Mouse (Mus musculus) hindbrain, embryonic 11.5 days (tissue): ENCODE data around the gene Wdr63. TPM values are rescaled to one million over a fixed set of nuclear protein-coding genes. Genes with fewer than 3 reads are reported as not detected.

ENCODE experiments used
- ATAC-seq: fragments of 200-750 bp; cut with Nextera tagmentation; 2 replicates; pipeline ENCODE4 v1.8.0; 2017; ENCODE audit warnings: mild to moderate bottlenecking, moderate TSS enrichment, moderate library complexity; ENCODE audit not compliant: low FRiP score
- DNase-seq: peaks from one replicate; pipeline ENCODE4 v3.0.0-alpha.2; 2015; ENCODE audit warnings: low spot score
- H3K27ac ChIP-seq: fragments of 300-500 bp; sonication (generic); 2 replicates; pipeline ENCODE4 v1.5.1; 2014; ENCODE audit warnings: mild to moderate bottlenecking, low read depth, low read length
- H3K27me3 ChIP-seq: fragments of 300-500 bp; sonication (generic); 2 replicates; pipeline ENCODE4 v1.6.1; 2014; ENCODE audit warnings: mild to moderate bottlenecking, low read length, moderate library complexity, mixed read lengths; ENCODE audit not compliant: control insufficient read depth, insufficient read depth
- H3K36me3 ChIP-seq: fragments of 300-500 bp; sonication (generic); 2 replicates; pipeline ENCODE4 v1.6.1; 2014; ENCODE audit warnings: mild to moderate bottlenecking, low read length, moderate library complexity, mixed read lengths; ENCODE audit not compliant: control insufficient read depth, insufficient read depth
- H3K4me1 ChIP-seq: fragments of 300-500 bp; sonication (generic); replicated peaks from 2 replicates; pipeline ENCODE4 v1.6.1; 2014; ENCODE audit warnings: low read length, mixed read lengths; ENCODE audit not compliant: control insufficient read depth, insufficient read depth
- H3K4me2 ChIP-seq: fragments of 300-500 bp; sonication (generic); replicated peaks from 2 replicates; pipeline ENCODE4 v1.6.1; 2014; ENCODE audit warnings: mild to moderate bottlenecking, low read depth, low read length
- H3K4me3 ChIP-seq: fragments of 300-500 bp; sonication (generic); 2 replicates; pipeline ENCODE4 v1.5.1; 2014; ENCODE audit warnings: low read depth, low read length
- H3K9ac ChIP-seq: fragments of 300-500 bp; sonication (generic); 2 replicates; pipeline ENCODE4 v1.6.1; 2014; ENCODE audit warnings: low read depth, low read length
- H3K9me3 ChIP-seq: fragments of 300-500 bp; sonication (generic); 2 replicates; pipeline ENCODE4 v1.6.1; 2016; ENCODE audit warnings: low read length; ENCODE audit not compliant: control insufficient read depth
- WGBS: fragments of 180-500 bp; shearing (Covaris S2); extraction: QIAGEN DNeasy Blood & Tissue Kit; methylation state at CpG from one replicate; pipeline ENCODE4 v1.1.7; 2014; 5-methylcytosine and 5-hydroxymethylcytosine counted together
- polyA plus RNA-seq: library from polyadenylated mRNA; unstranded; fragments of >200 nt; fragmentation: Nextera tagmentation; extraction: Ambion mirVana; gene quantifications from 2 replicates; pipeline ENCODE4 v1.2.1, GENCODE M21; 2014

The Wdr63 gene
- polyA plus RNA-seq, 1 experiment from 2014 or later, result 1.0 TPM

DNA sequence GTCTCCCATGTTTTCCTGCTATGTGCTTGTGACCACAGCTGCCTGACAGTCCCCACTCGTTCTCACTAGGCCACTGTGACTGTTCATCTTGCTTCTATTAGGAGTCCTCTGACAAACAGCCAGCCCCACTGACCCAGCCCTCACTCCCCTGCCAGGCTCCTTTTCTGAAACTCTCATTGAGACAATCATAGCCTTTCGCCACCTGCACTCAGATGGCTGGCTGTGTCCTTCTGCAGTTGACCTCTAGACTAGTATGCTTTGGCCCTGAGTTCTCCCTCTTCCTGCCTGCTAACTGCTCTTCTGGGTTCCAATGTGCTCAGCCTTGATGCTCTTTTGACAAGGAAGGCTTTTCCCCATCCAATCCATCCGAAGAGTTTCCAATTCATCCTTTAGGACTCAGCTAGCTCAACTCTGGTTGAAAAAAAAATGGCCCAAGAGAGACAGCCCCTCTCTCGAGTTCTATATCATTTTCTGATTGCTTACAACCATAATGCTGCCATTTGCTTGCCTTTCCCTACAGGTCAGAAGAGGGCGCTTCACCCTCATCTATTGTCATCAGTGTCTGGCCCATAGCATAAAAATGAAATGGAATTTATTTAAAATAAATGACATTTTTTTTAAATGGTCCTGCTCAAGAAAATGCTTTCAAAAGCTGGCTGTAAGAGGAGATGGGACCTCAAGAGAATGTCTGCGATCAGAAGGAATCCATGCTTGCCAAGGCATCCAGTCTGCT is 54.7 kb downstream of the Wdr63 start:
- 70% methylated on average over 6 of the region's 6 CpGs for WGBS

GRCm38 (mm10) chr3:146051277-146052007 is 56.5 kb downstream of the Wdr63 start:
- peak; percentile 38 for DNase-seq
- H3K9ac ChIP-seq, result no peak overlapping the region
- no peaks in the 10 kb centered on the region for H3K9me3 ChIP-seq
- WGBS, result 65% methylated on average over 11 of the region's 11 CpGs
- no peaks in the 10 kb centered on the region for H3K36me3 ChIP-seq
- no peaks in the 10 kb centered on the region for H3K27me3 ChIP-seq
- no peak overlapping the region for H3K4me3 ChIP-seq
- ATAC-seq, result peak; percentile 67
- no peak overlapping the region for H3K27ac ChIP-seq
- H3K4me1 ChIP-seq, result no peaks in the 10 kb centered on the region
- H3K4me2 ChIP-seq, result no peak overlapping the region

More for the DNA sequence above, 54.7 kb downstream of the Wdr63 start:
- Histone ChIP-seq H3K4me1 (no peaks in the 10 kb centered on the region), H3K27ac (no peak overlapping the region), H3K4me2 (no peak overlapping the region), H3K9me3 (no peaks in the 10 kb centered on the region), H3K27me3 (no peaks in the 10 kb centered on the region), H3K36me3 (no peaks in the 10 kb centered on the region), H3K9ac (no peak overlapping the region), H3K4me3 (no peak overlapping the region)
- no peak for ATAC-seq
- no peak for DNase-seq

DNA sequence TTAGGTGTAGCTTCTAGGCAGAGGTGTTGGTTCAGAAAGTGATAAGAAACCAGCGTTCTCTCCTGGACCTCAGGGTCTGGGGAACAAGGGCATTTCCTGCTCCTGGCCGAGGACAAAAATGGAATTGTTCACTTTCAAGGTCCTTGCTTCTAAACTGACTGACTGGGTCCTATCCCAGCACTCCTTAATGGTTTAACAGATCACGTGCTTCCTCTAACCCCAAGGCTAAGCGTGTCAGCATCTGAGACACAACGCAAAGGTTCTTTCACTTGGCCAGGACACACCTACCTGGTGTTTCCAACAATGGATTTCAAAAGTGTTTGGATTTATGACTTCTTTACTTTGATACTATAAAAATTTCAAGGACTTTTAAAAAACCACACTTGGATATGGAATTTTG is 58.0 kb downstream of the Wdr63 start:
- Histone ChIP-seq H3K4me2 (no peak overlapping the region), H3K9ac (no peak overlapping the region), H3K27ac (no peak overlapping the region), H3K9me3 (no peaks in the 10 kb centered on the region), H3K4me3 (no peak overlapping the region), H3K4me1 (no peaks in the 10 kb centered on the region), H3K36me3 (no peaks in the 10 kb centered on the region), H3K27me3 (no peaks in the 10 kb centered on the region)
- DNase-seq, result no peak
- 87% methylated on average over 5 of the region's 5 CpGs for WGBS
- no peak for ATAC-seq

GRCm38 (mm10) chr3:146047704-146048207 is 60.2 kb downstream of the Wdr63 start:
- H3K27ac ChIP-seq, result no peak overlapping the region
- 30% methylated on average over 15 of the region's 15 CpGs for WGBS
- no peak overlapping the region for H3K4me3 ChIP-seq
- DNase-seq (peak; percentile 42), ATAC-seq (no peak)
- H3K4me1 ChIP-seq, result no peaks in the 10 kb centered on the region
- no peaks in the 10 kb centered on the region for H3K36me3 ChIP-seq
- H3K4me2 ChIP-seq, result no peak overlapping the region
- no peaks in the 10 kb centered on the region for H3K27me3 ChIP-seq
- H3K9me3 ChIP-seq, result no peaks in the 10 kb centered on the region
- no peak overlapping the region for H3K9ac ChIP-seq

- WGBS, result 83% methylated on average over 11 of the region's 11 CpGs
- H3K27me3 ChIP-seq, result no peaks in the 10 kb centered on the region
Measured at GRCm38 (mm10) chr3:146046076-146046475, 61.9 kb downstream of the Wdr63 start.

DNA sequence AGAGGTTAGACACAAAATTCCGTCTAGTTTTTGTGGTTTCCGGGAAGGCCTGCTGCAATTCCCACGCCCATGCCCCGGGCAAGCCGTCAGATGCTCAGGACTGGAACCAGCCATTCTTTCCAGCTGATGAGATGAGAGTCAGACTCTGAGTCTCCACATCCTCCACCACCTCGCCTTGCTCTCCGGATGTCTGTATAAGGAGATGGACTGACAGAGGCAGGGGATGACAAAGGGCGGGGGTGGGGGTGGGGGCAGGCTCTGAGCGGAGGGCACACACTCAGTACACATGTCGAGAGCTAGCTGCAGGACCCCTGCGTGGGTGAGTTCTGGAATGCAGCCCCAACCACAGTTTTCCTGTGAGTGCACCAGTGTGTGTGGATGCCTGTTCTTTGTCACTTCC is 63.0 kb downstream of the Wdr63 start:
- no peaks in the 10 kb centered on the region for H3K9me3 ChIP-seq
- no peaks in the 10 kb centered on the region for H3K27me3 ChIP-seq
- DNase-seq (no peak), ATAC-seq (0 out of 2 replicates have a peak, but pooled peaks have one; percentile 33)
- no peak overlapping the region for H3K27ac ChIP-seq
- no peak overlapping the region for H3K4me2 ChIP-seq
- no peak overlapping the region for H3K4me3 ChIP-seq
- 46% methylated on average over 11 of the region's 11 CpGs for WGBS
- H3K4me1 ChIP-seq, result no peaks in the 10 kb centered on the region
- no peak overlapping the region for H3K9ac ChIP-seq
- H3K36me3 ChIP-seq, result no peaks in the 10 kb centered on the region

More at GRCm38 (mm10) chr3:146046076-146046475, 61.9 kb downstream of the Wdr63 start:
- DNase-seq (no peak), ATAC-seq (no peak)
- Histone ChIP-seq H3K4me1 (no peaks in the 10 kb centered on the region), H3K4me2 (no peak overlapping the region), H3K27ac (no peak overlapping the region), H3K9ac (no peak overlapping the region), H3K4me3 (no peak overlapping the region), H3K9me3 (no peaks in the 10 kb centered on the region), H3K36me3 (no peaks in the 10 kb centered on the region)

DNA sequence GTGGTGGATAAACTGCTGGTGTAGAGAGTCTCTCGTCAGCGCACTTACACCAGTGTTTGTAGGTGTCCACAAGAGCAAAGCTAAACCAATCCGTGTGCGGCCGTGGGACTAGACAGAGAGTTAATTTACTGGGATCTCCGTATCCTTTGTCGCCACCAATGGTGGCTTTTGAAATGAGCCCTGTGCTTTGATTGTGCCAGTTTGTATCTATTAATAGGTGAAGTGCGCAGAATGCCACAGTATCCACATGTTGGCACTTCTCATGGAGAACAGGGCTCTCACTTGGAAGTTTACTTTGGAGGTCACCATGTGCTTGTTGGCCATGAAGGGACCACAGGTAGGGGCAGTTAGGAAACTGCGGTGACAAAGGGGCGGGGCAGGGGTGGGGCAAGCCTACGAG is 66.5 kb downstream of the Wdr63 start:
- H3K27ac ChIP-seq, result no peak overlapping the region
- ATAC-seq, result no peak

DNA sequence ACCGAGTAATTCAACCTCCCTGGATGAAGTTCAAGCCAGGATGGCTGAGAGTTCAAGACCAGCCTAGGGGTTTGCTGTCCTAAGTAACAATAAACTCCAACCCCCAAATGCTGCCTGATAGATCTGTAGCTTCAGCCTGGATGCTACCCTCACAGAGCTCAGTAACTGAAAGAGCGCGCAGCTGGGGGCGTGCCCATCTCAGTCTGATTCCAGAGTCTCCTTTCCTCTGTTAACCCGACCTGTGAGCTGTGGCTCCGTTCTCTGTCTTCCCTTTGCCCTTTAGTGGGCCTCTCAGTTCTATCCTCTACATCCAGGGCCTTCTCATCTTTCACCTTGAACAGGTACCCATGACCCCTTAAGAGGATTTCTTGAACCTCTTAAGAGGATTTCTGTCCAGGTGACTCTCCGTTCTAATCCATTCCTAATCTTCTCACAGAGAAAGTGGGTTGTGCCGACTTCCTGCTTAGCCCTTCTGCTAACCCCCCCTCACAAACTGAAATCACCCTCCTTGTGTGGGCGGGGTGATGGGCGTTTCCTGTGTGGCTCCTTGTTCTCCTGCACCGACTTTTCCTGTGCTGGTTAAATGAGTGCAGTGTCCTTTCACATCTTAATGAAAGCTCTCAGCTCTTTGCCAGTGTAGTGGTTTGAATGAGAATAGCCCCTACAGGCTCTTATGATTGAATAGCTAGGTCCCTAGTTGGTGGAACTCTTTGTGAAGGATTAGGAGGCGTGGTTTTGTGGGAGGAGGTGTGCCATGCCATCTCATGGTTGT is 68.6 kb downstream of the Wdr63 start:
- H3K4me2 ChIP-seq, result no peak overlapping the region
- ATAC-seq, result no peak
- 77% methylated on average over 12 of the region's 12 CpGs for WGBS
- DNase-seq, result no peak
- no peaks in the 10 kb centered on the region for H3K36me3 ChIP-seq
- H3K27me3 ChIP-seq, result no peaks in the 10 kb centered on the region
- no peak overlapping the region for H3K9ac ChIP-seq
- H3K4me3 ChIP-seq, result no peak overlapping the region
- H3K4me1 ChIP-seq, result no peaks in the 10 kb centered on the region
- no peaks in the 10 kb centered on the region for H3K9me3 ChIP-seq
- no peak overlapping the region for H3K27ac ChIP-seq

More for the DNA sequence above, 66.5 kb downstream of the Wdr63 start:
- no peak overlapping the region for H3K4me3 ChIP-seq
- WGBS, result 91% methylated on average over 11 of the region's 11 CpGs
- H3K36me3 ChIP-seq, result no peaks in the 10 kb centered on the region
- no peak overlapping the region for H3K4me2 ChIP-seq
- H3K27me3 ChIP-seq, result no peaks in the 10 kb centered on the region
- no peaks in the 10 kb centered on the region for H3K9me3 ChIP-seq
- no peaks in the 10 kb centered on the region for H3K4me1 ChIP-seq
- no peak for DNase-seq
- no peak overlapping the region for H3K9ac ChIP-seq
